In genomic region chr7:142472936-142473335, GRCm38 (mm10) we compare ENCODE assay signal across 13 mouse cellular contexts. TPM values are rescaled to one million over a fixed set of nuclear protein-coding genes. Genes with fewer than 3 reads are reported as not detected.
A peak's percentile ranks its signal among the peaks of the same experiment; 100 is the strongest.
DNase-seq lines count a peak whose midpoint lies in the region; ATAC-seq and TF ChIP-seq lines count a peak whose summit lies in the region.
"Had no signal": no experiment of that assay in that cellular context is flagged by ENCODE, and none has a peak within 500 bp of the region (broad histone marks: within the 10 kb centered on the region; RNA-seq: fewer than 3 reads in every experiment).

No protein-coding gene starts in this region.

- 89% methylated on average over 4 of the region's 4 CpGs for WGBS in heart, embryonic 10.5 days
- WGBS in stomach, postnatal 0 days = 73% methylated on average over 4 of the region's 4 CpGs

- no peak for TF ChIP-seq CTCF in stomach, postnatal 0 days (IDR thresholded peaks at IDR 0.05; ENCODE audit: low read depth)
- no peak for TF ChIP-seq CTCF in layer of hippocampus, adult 2 months (conservative IDR thresholded peaks at IDR 0.05)

- ATAC-seq in stomach, postnatal 0 days (ENCODE audit: low FRiP score, low TSS enrichment) = no peak

- intact Hi-C loops in heart, postnatal 25 days (cut with DNase I) = no loop called here

- H3K27ac ChIP-seq in heart, embryonic 10.5 days = peak overlapping the region; percentile 99
- H3K27ac ChIP-seq in stomach, postnatal 0 days (replicated peaks) = peak overlapping the region; percentile 97
- no peak overlapping the region for H3K27ac ChIP-seq in layer of hippocampus, adult 2 months

- no peaks in the 10 kb centered on the region for H3K36me3 ChIP-seq in heart, embryonic 10.5 days
- H3K36me3 ChIP-seq in stomach, postnatal 0 days (ENCODE audit: control insufficient read depth, insufficient read depth, low read length) = no peaks in the 10 kb centered on the region

- no peak for TF ChIP-seq EP300 in stomach, postnatal 0 days (optimal IDR thresholded peaks at IDR 0.05)

- no peak overlapping the region for H3K4me3 ChIP-seq in heart, embryonic 10.5 days
- peak overlapping the region; percentile 8; the same call in 1 of the 2 replicates for H3K4me3 ChIP-seq in stomach, postnatal 0 days (ENCODE audit: low read depth, low read length)
- no peak overlapping the region for H3K4me3 ChIP-seq in layer of hippocampus, adult 2 months
- H3K4me3 ChIP-seq: erythroblast, embryonic 14.5 days had no signal

- H3K27me3 ChIP-seq in heart, embryonic 10.5 days (ENCODE audit: insufficient read depth, poor library complexity, severe bottlenecking) = 0 out of 2 replicates have a peak, but pooled peaks cover 4% of the 10 kb centered on the region
- H3K27me3 ChIP-seq in stomach, postnatal 0 days (ENCODE audit: control insufficient read depth, insufficient read depth, low read length) = no peaks in the 10 kb centered on the region

- peaks cover 77% of the 10 kb centered on the region for H3K4me1 ChIP-seq in heart, embryonic 10.5 days
- peaks cover 8% of the 10 kb centered on the region for H3K4me1 ChIP-seq in stomach, postnatal 0 days (replicated peaks; ENCODE audit: control insufficient read depth, insufficient read depth)

- peak overlapping the region; percentile 40 for H3K4me2 ChIP-seq in stomach, postnatal 0 days (replicated peaks; ENCODE audit: low read depth)

- H3K9me3 ChIP-seq in heart, embryonic 10.5 days = no peaks in the 10 kb centered on the region
- no peaks in the 10 kb centered on the region for H3K9me3 ChIP-seq in stomach, postnatal 0 days (ENCODE audit: control insufficient read depth, low read length)

- peak overlapping the region; percentile 35 for H3K9ac ChIP-seq in stomach, postnatal 0 days (ENCODE audit: low read length)

- no peak for DNase-seq in heart, embryonic 10.5 days (ENCODE audit: low spot score)
- no peak for DNase-seq in heart, postnatal 25 days (ENCODE audit: low spot score)
- DNase-seq in testis, postnatal 10 days (ENCODE audit: low spot score) = peak; percentile 38
- DNase-seq in testis, postnatal 14 days (ENCODE audit: low spot score) = no peak
- DNase-seq in heart, postnatal 4 days = peak; percentile 4
- DNase-seq in stomach, postnatal 0 days (ENCODE audit: low spot score) = no peak
- no peak for DNase-seq in embryo, embryonic 11 days
- no peak for DNase-seq in layer of hippocampus, adult 2 months (ENCODE audit: low spot score in 2 of 2)
- DNase-seq: kidney, adult 18-20 months had no signal

RNA-seq across cellular contexts. Expression of gene Lsp1, which starts 12.3 kb away (rescaled TPM):
- polyA plus RNA-seq in heart, embryonic 10.5 days (2016; fragmentation: Nextera tagmentation; extraction: Ambion mirVana) = 32.0 and 36.9 TPM in 2 replicates
- total RNA-seq in heart, postnatal 25 days (2021) = 10 to 100 TPM; 43.7 to 48.1 TPM
- total RNA-seq in heart, postnatal 4 days (2021) = 100 to 1,000 TPM in 1 of 2 experiments, 10 to 100 TPM in 1; 93.3 to 108 TPM
- polyA plus RNA-seq in stomach, postnatal 0 days (2015; fragmentation: Nextera tagmentation; extraction: Ambion mirVana) = 107 and 110 TPM in 2 replicates
- 1 to 10 TPM; 1.4 to 1.7 TPM for total RNA-seq in layer of hippocampus, adult 2 months (2021)

RNA-seq across cellular contexts. Expression of gene Tnnt3, which starts 25.7 kb away (rescaled TPM):
- polyA plus RNA-seq in heart, embryonic 10.5 days (2016; fragmentation: Nextera tagmentation; extraction: Ambion mirVana) = 9.5 and 10.4 TPM in 2 replicates
- 1 to 10 TPM in 1 of 2 experiments, not detected in 1; 2.0 TPM for total RNA-seq in heart, postnatal 25 days (2021)
- 10 to 100 TPM in 1 of 2 experiments, under 1 TPM in 1; 0.98 to 10.9 TPM for total RNA-seq in heart, postnatal 4 days (2021)
- 8.0 and 11.7 TPM in 2 replicates for polyA plus RNA-seq in stomach, postnatal 0 days (2015; fragmentation: Nextera tagmentation; extraction: Ambion mirVana)
- not detected for total RNA-seq in layer of hippocampus, adult 2 months (2021)
- total RNA-seq: left cerebral cortex, postnatal 36 days had no signal
- polyA plus RNA-seq: erythroblast, embryonic 14.5 days; testis, adult 2 months had no signal

RNA-seq across cellular contexts. Expression of gene Tnni2, which starts 31.3 kb away (rescaled TPM):
- 51.9 and 56.4 TPM in 2 replicates for polyA plus RNA-seq in heart, embryonic 10.5 days (2016; fragmentation: Nextera tagmentation; extraction: Ambion mirVana)
- 1 to 10 TPM; 4.4 to 7.1 TPM for total RNA-seq in heart, postnatal 25 days (2021)
- total RNA-seq in heart, postnatal 4 days (2021) = 10 to 100 TPM in 1 of 2 experiments, 1 to 10 TPM in 1; 6.6 to 16.4 TPM
- 19.1 and 19.6 TPM in 2 replicates for polyA plus RNA-seq in stomach, postnatal 0 days (2015; fragmentation: Nextera tagmentation; extraction: Ambion mirVana)
- not detected for total RNA-seq in layer of hippocampus, adult 2 months (2021)
- polyA plus RNA-seq: erythroblast, embryonic 14.5 days; testis, adult 2 months had no signal

RNA-seq across cellular contexts. Expression of gene Syt8, which starts 38.3 kb away (rescaled TPM):
- 0.38 and 1.3 TPM in 2 replicates for polyA plus RNA-seq in heart, embryonic 10.5 days (2016; fragmentation: Nextera tagmentation; extraction: Ambion mirVana)
- total RNA-seq in heart, postnatal 25 days (2021) = not detected
- not detected for total RNA-seq in heart, postnatal 4 days (2021)
- 70.7 and 78.9 TPM in 2 replicates for polyA plus RNA-seq in stomach, postnatal 0 days (2015; fragmentation: Nextera tagmentation; extraction: Ambion mirVana)
- total RNA-seq in layer of hippocampus, adult 2 months (2021) = not detected
- total RNA-seq: gastrocnemius, postnatal 36 days; left cerebral cortex, postnatal 36 days had no signal
- polyA plus RNA-seq: erythroblast, embryonic 14.5 days had no signal

RNA-seq across cellular contexts. Expression of gene Mrpl23, which starts 59.5 kb away (rescaled TPM):
- 17.1 and 25.1 TPM in 2 replicates for polyA plus RNA-seq in heart, embryonic 10.5 days (2016; fragmentation: Nextera tagmentation; extraction: Ambion mirVana)
- total RNA-seq in heart, postnatal 25 days (2021) = 10 to 100 TPM; 16.1 to 39.0 TPM
- 1 to 10 TPM; 3.7 to 6.4 TPM for total RNA-seq in heart, postnatal 4 days (2021)
- polyA plus RNA-seq in stomach, postnatal 0 days (2015; fragmentation: Nextera tagmentation; extraction: Ambion mirVana) = 17.7 and 19.4 TPM in 2 replicates
- total RNA-seq in layer of hippocampus, adult 2 months (2021) = 1 to 10 TPM; 7.9 to 8.8 TPM

Comparison
In these comparisons a context has a peak if more than half of its experiments do, and no peak if none do; other contexts are left out.
1. DNase-seq: peak in testis, postnatal 10 days (single experiment) and heart, postnatal 4 days (single experiment); none in heart, embryonic 10.5 days (single experiment), heart, postnatal 25 days (single experiment), testis, postnatal 14 days (single experiment), stomach, postnatal 0 days (single experiment), embryo, embryonic 11 days (single experiment) and layer of hippocampus, adult 2 months (0 of 2).
2. RNA of gene Lsp1, which starts 12.3 kb away (total RNA-seq): 93.3 to 108 TPM in heart, postnatal 4 days and 43.7 to 48.1 TPM in heart, postnatal 25 days; 1.4 to 1.7 TPM in layer of hippocampus, adult 2 months; every median in the first group is over 10 times any median in the second.